Mouse (Mus musculus): ENCODE measurements at regions not wholly inside any gene's neighbourhood (a gene's known extent, or its start where the extent isn't known, plus 50 kb on each side); places are given as distances from the start of the nearest gene placed in this dataset.

- in situ Hi-C loops (cut with MboI; ENCODE audit: unreplicated experiment in 2 of 2) = no loop called here
Observed at GRCm38 (mm10) chr9:32901287-32901686, 265.3 kb downstream of the Ets1 start.

GRCm38 (mm10) chr9:32906233-32906872 lies 270.3 kb downstream of the Ets1 start:
- in situ Hi-C loops (cut with MboI; ENCODE audit: unreplicated experiment in 2 of 2) = no loop called here

- in situ Hi-C loops (cut with MboI; ENCODE audit: unreplicated experiment in 2 of 2) = no loop called here
Observed at GRCm38 (mm10) chr9:32910641-32911040, 274.6 kb downstream of the Ets1 start.

GRCm38 (mm10) chr9:32915633-32916032 lies 279.6 kb downstream of the Ets1 start:
- in situ Hi-C loops (cut with MboI; ENCODE audit: unreplicated experiment in 2 of 2) = no loop called here

- in situ Hi-C loops (cut with MboI; ENCODE audit: unreplicated experiment in 2 of 2) = no loop called here
Observed at GRCm38 (mm10) chr9:32916731-32917130, 280.7 kb downstream of the Ets1 start.

GRCm38 (mm10) chr9:32923925-32924324 lies 287.9 kb downstream of the Ets1 start:
- in situ Hi-C loops (cut with MboI; ENCODE audit: unreplicated experiment in 2 of 2) = no loop called here

- in situ Hi-C loops (cut with MboI; ENCODE audit: unreplicated experiment in 2 of 2) = no loop called here
Observed at GRCm38 (mm10) chr9:32924333-32924886, 288.4 kb downstream of the Ets1 start.

- in situ Hi-C loops (cut with MboI; ENCODE audit: unreplicated experiment in 2 of 2) = no loop called here
Observed at GRCm38 (mm10) chr9:32925036-32925435, 289.0 kb downstream of the Ets1 start.

- in situ Hi-C loops (cut with MboI; ENCODE audit: unreplicated experiment in 2 of 2) = no loop called here
Observed at GRCm38 (mm10) chr9:32925720-32926595, 289.9 kb downstream of the Ets1 start.

- in situ Hi-C loops (cut with MboI; ENCODE audit: unreplicated experiment in 2 of 2) = no loop called here
Observed at GRCm38 (mm10) chr9:32927656-32928055, 291.6 kb downstream of the Ets1 start.

GRCm38 (mm10) chr9:32928289-32929000 lies 292.4 kb downstream of the Ets1 start:
- in situ Hi-C loops (cut with MboI; ENCODE audit: unreplicated experiment in 2 of 2) = no loop called here

- in situ Hi-C loops (cut with MboI; ENCODE audit: unreplicated experiment in 2 of 2) = no loop called here
Observed at GRCm38 (mm10) chr9:32929331-32929730, 293.3 kb downstream of the Ets1 start.

- in situ Hi-C loops (cut with MboI; ENCODE audit: unreplicated experiment in 2 of 2) = no loop called here
Observed at GRCm38 (mm10) chr9:32929826-32930225, 293.8 kb downstream of the Ets1 start.

- in situ Hi-C loops (cut with MboI; ENCODE audit: unreplicated experiment in 2 of 2) = no loop called here
Observed at GRCm38 (mm10) chr9:32931266-32932005, 295.4 kb downstream of the Ets1 start.

GRCm38 (mm10) chr9:32933237-32934071 lies 297.4 kb downstream of the Ets1 start:
- in situ Hi-C loops (cut with MboI; ENCODE audit: unreplicated experiment in 2 of 2) = no loop called here

- in situ Hi-C loops (cut with MboI; ENCODE audit: unreplicated experiment in 2 of 2) = no loop called here
Observed at GRCm38 (mm10) chr9:32934436-32934835, 298.4 kb downstream of the Ets1 start.

- in situ Hi-C loops (cut with MboI; ENCODE audit: unreplicated experiment in 2 of 2) = no loop called here
Observed at GRCm38 (mm10) chr9:32936462-32936861, 300.4 kb downstream of the Ets1 start.

GRCm38 (mm10) chr9:32937391-32937790 lies 301.4 kb downstream of the Ets1 start:
- in situ Hi-C loops (cut with MboI; ENCODE audit: unreplicated experiment in 2 of 2) = no loop called here

- in situ Hi-C loops (cut with MboI; ENCODE audit: unreplicated experiment in 2 of 2) = no loop called here
Observed at GRCm38 (mm10) chr9:32938857-32939256, 302.8 kb downstream of the Ets1 start.
